Mouse (Mus musculus): ENCODE results near the gene Kdf1.
"Not testable (repeated sequence)": the region's sequence is repeated elsewhere in the genome, so short reads cannot be mapped to it uniquely, and the experiment has no call there.

Gene Kdf1

GRCm38 (mm10) chr4:133496738-133497445 is 21.9 kb upstream of the Kdf1 start:
- peak; percentile 82 for DNase-seq (ENCODE audit: low read depth, low spot score)

- DNase-seq (ENCODE audit: low read depth, low spot score): peak; percentile 49
Observed at GRCm38 (mm10) chr4:133497461-133498159, 21.2 kb upstream of the Kdf1 start.

GRCm38 (mm10) chr4:133498160-133498724 is 20.5 kb upstream of the Kdf1 start, which contains the start of gene Trnp1:
Trnp1 (minus strand) TSS chr4:133498550.
- DNase-seq (ENCODE audit: low read depth, low spot score): peak; percentile 98

- peak; percentile 66 for DNase-seq (ENCODE audit: low read depth, low spot score)
Observed at GRCm38 (mm10) chr4:133501514-133501913, 17.2 kb upstream of the Kdf1 start.

GRCm38 (mm10) chr4:133504300-133504699 is 14.5 kb upstream of the Kdf1 start:
- DNase-seq (ENCODE audit: low read depth, low spot score): peak; percentile 45

GRCm38 (mm10) chr4:133504755-133505485 is 13.8 kb upstream of the Kdf1 start:
- DNase-seq (ENCODE audit: low read depth, low spot score): no peak

- no peak for DNase-seq (ENCODE audit: low read depth, low spot score)
Observed at GRCm38 (mm10) chr4:133506573-133506972, 12.2 kb upstream of the Kdf1 start.

GRCm38 (mm10) chr4:133508990-133509389 is 9.8 kb upstream of the Kdf1 start:
- peak; percentile 94 for DNase-seq (ENCODE audit: low read depth, low spot score)

- peak; percentile 80 for DNase-seq (ENCODE audit: low read depth, low spot score)
Observed at GRCm38 (mm10) chr4:133511050-133511449, 7.7 kb upstream of the Kdf1 start.

- not testable (repeated sequence) for DNase-seq (ENCODE audit: low read depth, low spot score)
Observed at GRCm38 (mm10) chr4:133512511-133512910, 6.3 kb upstream of the Kdf1 start.

- peak; percentile 83 for DNase-seq (ENCODE audit: low read depth, low spot score)
Observed at GRCm38 (mm10) chr4:133512972-133513371, 5.8 kb upstream of the Kdf1 start.

GRCm38 (mm10) chr4:133519369-133519665 is 554 bp downstream of the Kdf1 start:
- no peak for DNase-seq (ENCODE audit: low read depth, low spot score)

GRCm38 (mm10) chr4:133521502-133521901 is 2.7 kb downstream of the Kdf1 start:
- DNase-seq (ENCODE audit: low read depth, low spot score): peak; percentile 63

GRCm38 (mm10) chr4:133527788-133528187 is 9.0 kb downstream of the Kdf1 start:
- no peak for DNase-seq (ENCODE audit: low read depth, low spot score)

GRCm38 (mm10) chr4:133532777-133533176 is 14.0 kb downstream of the Kdf1 start:
- no peak for DNase-seq (ENCODE audit: low read depth, low spot score)

- DNase-seq (ENCODE audit: low read depth, low spot score): no peak
Observed at GRCm38 (mm10) chr4:133536081-133536480, 17.3 kb downstream of the Kdf1 start.

- no peak for DNase-seq (ENCODE audit: low read depth, low spot score)
Observed at GRCm38 (mm10) chr4:133536652-133537051, 17.9 kb downstream of the Kdf1 start.

GRCm38 (mm10) chr4:133545272-133546231 is 26.8 kb downstream of the Kdf1 start, which contains the start of gene Nudc:
Nudc (minus strand) TSS chr4:133545996.
- peak; percentile 98 for DNase-seq (ENCODE audit: low read depth, low spot score)

GRCm38 (mm10) chr4:133552029-133552428 is 33.3 kb downstream of the Kdf1 start:
- no peak for DNase-seq (ENCODE audit: low read depth, low spot score)

- no peak for DNase-seq (ENCODE audit: low read depth, low spot score)
Observed at GRCm38 (mm10) chr4:133552768-133553447, 34.1 kb downstream of the Kdf1 start, which contains the start of gene Nr0b2. Nr0b2 (plus strand) TSS chr4:133553376.

All from brain, adult 2 months (tissue).